Mouse (Mus musculus): ENCODE measurements around the gene Fthl17a.

Gene Fthl17a

GRCm38 (mm10) chrX:85249379-85249778, at the start of gene Fthl17a:
Fthl17a (plus strand) TSS chrX:85249679.
- TF ChIP-seq GATA4 (IDR thresholded peaks at IDR 0.05; ENCODE audit: insufficient replicate concordance, low read length), result no peak

GRCm38 (mm10) chrX:85207001-85207400, 42.5 kb upstream of the Fthl17a start:
- no peak for TF ChIP-seq GATA4 (IDR thresholded peaks at IDR 0.05; ENCODE audit: insufficient replicate concordance, low read length)

DNA sequence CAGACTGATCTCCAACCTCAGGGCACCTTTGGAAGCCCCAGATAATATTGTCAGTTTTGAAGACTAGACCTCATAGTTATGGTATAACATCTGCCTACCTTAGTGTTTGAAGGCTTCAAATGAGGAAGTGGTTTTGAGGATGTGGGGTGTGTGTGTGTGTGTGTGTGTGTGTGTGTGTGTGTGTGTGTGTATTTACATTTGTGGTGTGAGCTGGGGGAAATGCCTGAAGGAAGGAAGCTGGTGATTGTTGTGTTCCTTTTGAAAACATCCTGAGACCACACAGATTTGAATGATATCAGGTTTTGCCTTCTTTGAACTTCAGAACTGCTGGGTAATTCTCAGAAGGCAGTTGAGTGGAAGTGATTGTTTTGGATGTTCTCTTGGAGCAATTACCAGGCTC, 22.6 kb upstream of the Fthl17a start:
- TF ChIP-seq GATA4 (IDR thresholded peaks at IDR 0.05; ENCODE audit: insufficient replicate concordance, low read length), result no peak

DNA sequence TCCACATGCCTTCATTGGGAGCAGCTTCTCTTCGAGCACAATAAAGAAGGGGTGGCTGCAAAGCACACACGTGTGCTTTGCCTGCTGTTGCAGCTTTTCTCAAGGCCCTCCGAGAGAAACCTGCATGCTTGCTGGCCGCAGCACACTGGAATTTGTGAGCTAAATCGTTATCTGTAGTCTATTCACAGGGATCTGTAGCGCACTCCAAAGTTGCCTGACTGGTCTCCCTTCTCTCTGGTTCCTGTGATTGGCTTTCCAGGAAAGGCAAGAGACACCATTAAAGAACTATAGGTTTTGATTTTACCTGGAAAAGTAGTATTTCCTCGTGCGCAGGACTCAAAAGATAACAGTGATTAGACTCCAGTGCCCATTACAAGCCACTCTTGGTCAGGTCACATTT, 22.3 kb downstream of the Fthl17a start:
- TF ChIP-seq GATA4 (IDR thresholded peaks at IDR 0.05; ENCODE audit: insufficient replicate concordance, low read length), result no peak

GRCm38 (mm10) chrX:85272296-85272695, 22.8 kb downstream of the Fthl17a start:
- TF ChIP-seq GATA4 (IDR thresholded peaks at IDR 0.05; ENCODE audit: insufficient replicate concordance, low read length), result peak; percentile 25; the same call in 1 of the 2 replicates

DNA sequence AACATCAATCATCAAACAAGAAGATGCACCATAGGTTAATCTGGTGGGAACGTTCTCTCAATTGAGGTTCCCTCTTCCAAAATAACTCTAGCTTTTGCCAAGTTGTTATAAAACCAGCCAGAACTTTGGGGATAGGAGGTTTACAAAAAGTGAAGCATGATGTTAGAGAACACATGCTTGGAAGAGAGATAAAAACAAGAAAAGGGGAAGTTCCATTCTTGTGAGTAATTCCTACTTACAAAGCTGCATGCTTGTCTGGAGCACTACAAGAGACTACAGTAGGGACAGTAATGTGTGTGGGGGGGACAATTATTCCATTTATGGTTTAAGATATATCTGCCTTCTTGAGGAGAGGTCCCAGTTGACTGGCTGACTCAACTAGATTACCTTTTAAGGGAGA, 40.4 kb downstream of the Fthl17a start:
- no peak for TF ChIP-seq GATA4 (IDR thresholded peaks at IDR 0.05; ENCODE audit: insufficient replicate concordance, low read length)

DNA sequence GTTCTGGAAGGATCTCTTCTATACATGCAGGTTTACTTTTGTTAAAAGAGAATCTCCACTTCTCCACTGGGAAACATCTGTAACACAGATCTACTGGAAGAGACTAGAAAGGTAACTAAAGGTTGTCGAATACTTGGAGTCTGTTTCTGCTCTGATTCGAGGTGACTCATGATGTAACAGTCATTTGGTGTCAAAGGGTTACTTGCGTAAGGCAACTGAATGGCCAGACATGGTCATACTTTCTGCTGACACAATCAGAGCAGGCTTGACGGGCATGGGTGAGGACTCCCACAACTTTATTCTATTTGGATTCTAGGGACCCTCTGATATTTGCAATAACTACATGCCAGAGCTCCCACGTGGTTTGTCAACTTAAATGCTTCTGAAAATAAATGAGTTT, 43.3 kb downstream of the Fthl17a start:
- TF ChIP-seq GATA4 (IDR thresholded peaks at IDR 0.05; ENCODE audit: insufficient replicate concordance, low read length), result no peak

DNA sequence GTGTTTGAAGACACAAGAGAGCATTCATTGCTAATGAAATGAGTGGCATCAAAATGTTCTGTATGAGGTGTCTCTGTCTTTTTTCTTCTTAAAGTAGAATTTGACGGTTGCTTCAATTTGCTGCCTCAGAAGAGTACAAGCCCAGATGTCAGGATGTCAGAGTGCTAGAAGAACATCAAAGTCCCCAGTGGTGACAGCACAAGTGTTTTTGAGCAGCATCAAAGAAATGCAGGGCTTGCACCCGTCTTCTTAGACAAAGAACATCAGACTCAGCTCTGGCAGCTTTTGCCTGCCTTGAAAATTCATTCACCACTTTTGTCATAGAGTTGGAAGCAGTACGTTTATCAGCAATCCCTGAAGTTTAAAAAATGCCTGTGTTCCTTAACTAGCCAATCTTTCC, 44.5 kb downstream of the Fthl17a start:
- TF ChIP-seq GATA4 (IDR thresholded peaks at IDR 0.05; ENCODE audit: insufficient replicate concordance, low read length), result no peak

- no peak for TF ChIP-seq GATA4 (IDR thresholded peaks at IDR 0.05; ENCODE audit: insufficient replicate concordance, low read length)
These were observed 55.2 kb downstream of the Fthl17a start for GRCm38 (mm10) chrX:85304674-85305073.

DNA sequence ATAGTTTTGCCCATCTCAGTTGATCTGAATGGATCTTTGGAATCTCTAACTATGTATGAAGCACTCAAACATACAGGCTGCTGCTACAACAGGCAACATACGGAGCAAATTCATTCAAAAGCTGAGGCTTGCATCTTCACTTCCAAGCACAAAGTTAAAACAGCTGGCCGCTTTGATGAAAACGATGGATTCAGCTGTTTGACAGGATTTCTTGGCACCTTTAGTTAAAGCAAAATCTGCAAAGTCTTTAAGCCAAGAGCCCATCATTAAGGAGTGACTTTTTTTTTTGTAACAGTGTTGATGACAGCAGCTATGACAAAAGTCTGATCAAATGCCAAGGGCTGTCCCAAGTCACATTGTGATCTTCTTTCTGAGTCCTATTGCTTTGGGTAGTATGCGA, 69.1 kb downstream of the Fthl17a start:
- TF ChIP-seq GATA4 (IDR thresholded peaks at IDR 0.05; ENCODE audit: insufficient replicate concordance, low read length), result no peak

DNA sequence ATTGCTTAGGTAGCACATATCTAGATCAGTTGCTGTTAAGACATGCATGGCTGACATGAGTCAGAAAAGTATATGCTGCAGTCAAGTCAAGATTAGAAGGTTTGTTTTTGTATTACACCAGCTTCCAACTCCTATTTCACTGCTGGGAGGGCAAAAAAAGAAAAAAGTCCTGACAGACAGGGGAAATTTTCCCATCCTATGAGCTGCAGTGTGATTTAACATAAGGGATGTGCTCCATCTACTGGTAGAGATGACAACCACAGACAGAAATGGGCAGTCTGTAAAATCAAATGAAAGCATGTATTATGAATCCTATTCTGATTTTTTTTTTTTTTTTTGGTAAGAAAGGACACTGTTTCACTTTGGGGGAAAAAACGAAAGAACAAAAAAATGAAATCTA, 69.7 kb downstream of the Fthl17a start:
- no peak for TF ChIP-seq GATA4 (IDR thresholded peaks at IDR 0.05; ENCODE audit: insufficient replicate concordance, low read length)
